Mouse (Mus musculus): ENCODE results near the gene Taf8. TPM values are rescaled to one million over a fixed set of nuclear protein-coding genes. Genes with fewer than 3 reads are reported as not detected.
"Not testable (repeated sequence)": the region's sequence is repeated elsewhere in the genome, so short reads cannot be mapped to it uniquely, and the experiment has no call there.

Gene Taf8
- polyA plus RNA-seq, 1 experiment from 2014 or later: 21.4 TPM

DNA sequence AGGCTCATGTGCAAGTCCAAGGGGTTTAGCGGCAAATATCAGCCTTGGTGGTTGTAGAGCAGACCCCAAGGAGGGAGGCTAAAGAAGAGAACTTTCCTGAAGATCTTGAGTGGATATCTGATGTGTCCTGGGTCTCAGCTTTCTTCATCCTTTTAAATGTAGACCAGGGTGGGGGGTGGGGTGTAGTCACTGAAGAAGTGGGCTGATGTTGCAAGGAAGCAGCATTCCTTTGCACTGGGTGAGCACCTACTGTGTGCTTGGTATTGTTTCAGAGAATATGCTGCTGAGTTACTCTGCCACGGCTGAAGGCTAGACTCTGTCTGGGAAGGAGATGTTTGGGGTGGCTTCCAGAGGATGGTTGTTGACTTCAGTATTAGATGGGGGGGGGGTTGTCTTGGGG, 3.5 kb upstream of the Taf8 start:
- Histone ChIP-seq H3K4me3 (replicated peaks; ENCODE audit: low read depth, low read length) (peak overlapping the region; percentile 39), H3K9me3 (replicated peaks; ENCODE audit: low read length) (no peaks in the 10 kb centered on the region), H3K4me1 (replicated peaks; ENCODE audit: insufficient read depth, low read length) (peaks cover 30% of the 10 kb centered on the region), H3K27me3 (ENCODE audit: insufficient read depth, low read length) (no peaks in the 10 kb centered on the region), H3K4me2 (ENCODE audit: low read length) (peak overlapping the region; percentile 69), H3K9ac (ENCODE audit: low read depth, low read length) (peak overlapping the region; percentile 65), H3K36me3 (ENCODE audit: insufficient read depth, low read length) (no peaks in the 10 kb centered on the region), H3K27ac (peak overlapping the region; percentile 77)
- TF ChIP-seq CTCF (IDR thresholded peaks at IDR 0.05; ENCODE audit: low read depth): no peak
- WGBS: 76% methylated on average over 2 of the region's 2 CpGs
- no peak for DNase-seq (ENCODE audit: low spot score)
- no peak for ATAC-seq (replicated peaks; ENCODE audit: low FRiP score, low read depth)

GRCm38 (mm10) chr17:47504941-47505346, 2.9 kb upstream of the Taf8 start, which contains the start of gene Ccnd3:
Gene Ccnd3, plus strand, starts transcription at chr17:47505051.
- peak; percentile 82 for DNase-seq (ENCODE audit: low spot score)
- no peaks in the 10 kb centered on the region for H3K27me3 ChIP-seq (ENCODE audit: insufficient read depth, low read length)
- TF ChIP-seq CTCF (IDR thresholded peaks at IDR 0.05; ENCODE audit: low read depth): no peak
- 3% methylated on average over 22 of the region's 22 CpGs for WGBS
- H3K4me3 ChIP-seq (replicated peaks; ENCODE audit: low read depth, low read length): peak within 1 kb of the TSS; percentile 39
- no peaks in the 10 kb centered on the region for H3K9me3 ChIP-seq (replicated peaks; ENCODE audit: low read length)
- H3K36me3 ChIP-seq (ENCODE audit: insufficient read depth, low read length): no peaks in the 10 kb centered on the region
- peak within 1 kb of the TSS; percentile 65 for H3K9ac ChIP-seq (ENCODE audit: low read depth, low read length)
- H3K4me1 ChIP-seq (replicated peaks; ENCODE audit: insufficient read depth, low read length): peaks cover 30% of the 10 kb centered on the region
- ATAC-seq (replicated peaks; ENCODE audit: low FRiP score, low read depth): peak; percentile 37
- peak within 1 kb of the TSS; percentile 69 for H3K4me2 ChIP-seq (ENCODE audit: low read length)
- peak within 1 kb of the TSS; percentile 77 for H3K27ac ChIP-seq

DNA sequence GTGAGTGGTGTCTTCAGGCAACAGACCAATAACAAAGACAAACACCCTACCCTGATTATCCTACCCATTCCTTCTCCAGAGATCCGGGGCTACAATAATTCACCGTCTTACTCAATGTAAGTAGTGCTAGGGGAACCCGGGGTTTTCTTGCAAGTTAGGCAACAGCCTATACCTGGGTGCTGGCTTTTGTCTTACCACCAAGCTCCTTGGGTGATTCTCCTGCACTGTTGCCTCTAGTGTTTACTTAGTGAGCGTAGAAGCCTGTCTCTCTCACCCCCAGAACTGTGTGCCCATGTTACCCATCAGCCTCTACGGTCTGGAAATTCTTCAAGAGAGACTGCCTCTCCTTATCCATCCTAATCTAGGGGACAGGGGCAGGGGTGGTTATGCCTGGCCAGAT, 2.1 kb upstream of the Taf8 start:
- Histone ChIP-seq H3K4me3 (replicated peaks; ENCODE audit: low read depth, low read length) (peak overlapping the region; percentile 39; the same call in 1 of the 2 replicates), H3K27ac (peak overlapping the region; percentile 77), H3K4me2 (ENCODE audit: low read length) (peak overlapping the region; percentile 69), H3K9me3 (replicated peaks; ENCODE audit: low read length) (no peaks in the 10 kb centered on the region), H3K27me3 (ENCODE audit: insufficient read depth, low read length) (no peaks in the 10 kb centered on the region), H3K4me1 (replicated peaks; ENCODE audit: insufficient read depth, low read length) (peaks cover 30% of the 10 kb centered on the region), H3K9ac (ENCODE audit: low read depth, low read length) (peak overlapping the region; percentile 65), H3K36me3 (ENCODE audit: insufficient read depth, low read length) (peaks cover 4% of the 10 kb centered on the region)
- ATAC-seq (replicated peaks; ENCODE audit: low FRiP score, low read depth) (no peak), DNase-seq (ENCODE audit: low spot score) (no peak)
- 73% methylated on average over 5 of the region's 5 CpGs for WGBS
- no peak for TF ChIP-seq CTCF (IDR thresholded peaks at IDR 0.05; ENCODE audit: low read depth)

DNA sequence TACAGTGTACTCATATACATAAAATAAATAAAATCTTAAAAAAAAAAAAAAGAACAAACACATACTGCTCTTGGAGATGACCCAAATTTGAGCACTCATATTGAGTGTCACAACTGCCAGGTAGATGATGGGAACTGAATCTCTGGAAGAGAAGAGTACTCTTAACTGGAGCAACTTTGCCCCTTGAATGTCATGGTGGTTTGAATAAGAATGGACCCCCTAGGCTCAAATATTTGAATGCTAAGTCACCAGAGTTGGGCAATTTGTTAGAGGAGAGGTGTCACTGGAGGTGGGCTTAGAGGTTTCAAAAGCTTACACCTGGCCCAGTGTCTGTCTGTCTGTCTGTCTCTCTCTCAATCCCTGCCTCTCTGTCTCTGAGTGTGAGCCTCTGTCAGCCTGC, 1.6 kb upstream of the Taf8 start:
- DNase-seq (ENCODE audit: low spot score) (no peak), ATAC-seq (replicated peaks; ENCODE audit: low FRiP score, low read depth) (no peak)
- Histone ChIP-seq H3K9me3 (replicated peaks; ENCODE audit: low read length) (no peaks in the 10 kb centered on the region), H3K27me3 (ENCODE audit: insufficient read depth, low read length) (no peaks in the 10 kb centered on the region), H3K36me3 (ENCODE audit: insufficient read depth, low read length) (peaks cover 8% of the 10 kb centered on the region), H3K9ac (ENCODE audit: low read depth, low read length) (no peak overlapping the region), H3K4me2 (ENCODE audit: low read length) (no peak overlapping the region), H3K27ac (no peak overlapping the region), H3K4me1 (replicated peaks; ENCODE audit: insufficient read depth, low read length) (peaks cover 30% of the 10 kb centered on the region), H3K4me3 (replicated peaks; ENCODE audit: low read depth, low read length) (no peak overlapping the region)
- TF ChIP-seq CTCF (IDR thresholded peaks at IDR 0.05; ENCODE audit: low read depth): no peak

DNA sequence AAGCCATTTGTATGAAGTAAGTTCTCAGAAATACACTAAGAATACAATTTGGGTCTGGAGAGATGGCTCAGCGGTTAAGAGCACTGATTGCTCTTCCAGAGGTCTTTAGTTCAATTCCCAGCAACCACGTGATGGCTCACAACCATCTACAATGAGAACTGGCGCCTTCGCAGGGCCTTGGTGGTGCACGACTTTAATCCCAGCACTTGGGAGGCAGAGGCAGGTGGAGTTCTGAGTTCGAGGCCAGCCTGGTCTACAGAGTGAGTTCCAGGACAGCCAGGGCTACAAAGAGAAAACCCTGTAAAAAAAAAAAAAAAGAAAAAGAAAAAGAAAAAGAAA, 584 bp upstream of the Taf8 start:
- H3K4me3 ChIP-seq (replicated peaks; ENCODE audit: low read depth, low read length); H3K9me3 ChIP-seq (replicated peaks; ENCODE audit: low read length); H3K27me3 ChIP-seq (ENCODE audit: insufficient read depth, low read length); DNase-seq (ENCODE audit: low spot score); ATAC-seq (replicated peaks; ENCODE audit: low FRiP score, low read depth); H3K9ac ChIP-seq (ENCODE audit: low read depth, low read length): not testable (repeated sequence)
- 78% methylated on average over 6 of the region's 6 CpGs for WGBS
- H3K36me3 ChIP-seq (ENCODE audit: insufficient read depth, low read length): peaks cover 11% of the 10 kb centered on the region
- H3K4me2 ChIP-seq (ENCODE audit: low read length): peak overlapping the region; percentile 84; the same call in 1 of the 2 replicates
- H3K4me1 ChIP-seq (replicated peaks; ENCODE audit: insufficient read depth, low read length): peaks cover 26% of the 10 kb centered on the region
- 0 out of 2 replicates have a peak overlapping the region, but pooled peaks have one; percentile 11 for H3K27ac ChIP-seq

DNA sequence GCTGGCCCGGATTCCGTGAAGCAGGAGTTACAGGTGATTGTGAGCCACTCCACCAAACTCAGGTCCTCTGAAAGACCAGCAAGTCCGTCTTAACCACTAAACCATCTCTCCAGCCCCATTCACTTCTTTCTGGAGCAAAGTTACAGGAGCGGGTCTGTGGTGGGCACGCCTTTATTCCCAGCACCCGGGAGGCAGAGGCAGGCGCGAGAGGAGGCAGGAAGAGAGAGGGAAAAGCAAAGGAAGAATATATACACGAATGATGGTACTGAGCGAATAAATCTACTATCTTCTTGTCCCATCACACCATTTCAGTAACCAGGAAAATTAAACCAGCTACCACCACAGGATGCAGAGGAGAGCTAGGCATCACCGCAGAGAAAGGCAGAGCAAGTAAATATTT, 561 bp downstream of the Taf8 start:
- no peak for TF ChIP-seq CTCF (IDR thresholded peaks at IDR 0.05; ENCODE audit: low read depth)
- ATAC-seq (replicated peaks; ENCODE audit: low FRiP score, low read depth) (no peak), DNase-seq (ENCODE audit: low spot score) (no peak)
- peak overlapping the region; percentile 47 for H3K27ac ChIP-seq
- H3K9me3 ChIP-seq (replicated peaks; ENCODE audit: low read length): no peaks in the 10 kb centered on the region
- 5% methylated on average over 11 of the region's 11 CpGs for WGBS
- peaks cover 17% of the 10 kb centered on the region for H3K36me3 ChIP-seq (ENCODE audit: insufficient read depth, low read length)
- H3K4me2 ChIP-seq (ENCODE audit: low read length): peak overlapping the region; percentile 84
- peak overlapping the region; percentile 73 for H3K9ac ChIP-seq (ENCODE audit: low read depth, low read length)
- no peaks in the 10 kb centered on the region for H3K27me3 ChIP-seq (ENCODE audit: insufficient read depth, low read length)
- peak overlapping the region; percentile 55 for H3K4me3 ChIP-seq (replicated peaks; ENCODE audit: low read depth, low read length)
- H3K4me1 ChIP-seq (replicated peaks; ENCODE audit: insufficient read depth, low read length): peaks cover 22% of the 10 kb centered on the region

DNA sequence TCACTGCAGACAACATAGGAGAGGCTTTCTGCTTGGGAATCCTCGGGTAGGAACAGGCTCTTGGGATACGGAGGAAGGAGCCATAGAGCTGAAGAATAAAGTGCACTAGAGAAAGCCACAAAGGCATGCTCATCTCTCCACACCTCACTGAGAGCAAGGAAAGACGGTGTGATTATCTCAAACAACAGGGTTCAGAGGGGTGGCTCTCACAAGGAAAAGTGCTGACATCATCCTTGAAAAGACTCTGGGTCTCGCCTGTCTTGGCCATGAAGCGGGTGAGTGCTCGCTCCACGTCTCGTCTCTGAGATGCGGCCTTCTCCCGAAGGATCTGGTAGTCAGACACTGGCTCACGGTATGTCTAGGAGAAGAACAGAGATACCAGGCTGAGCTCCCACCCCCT, 8.0 kb downstream of the Taf8 start:
- ATAC-seq (replicated peaks; ENCODE audit: low FRiP score, low read depth): no peak
- Histone ChIP-seq H3K36me3 (ENCODE audit: insufficient read depth, low read length) (peaks cover 77% of the 10 kb centered on the region), H3K4me1 (replicated peaks; ENCODE audit: insufficient read depth, low read length) (no peaks in the 10 kb centered on the region), H3K27me3 (ENCODE audit: insufficient read depth, low read length) (no peaks in the 10 kb centered on the region), H3K27ac (no peak overlapping the region), H3K4me2 (ENCODE audit: low read length) (no peak overlapping the region), H3K4me3 (replicated peaks; ENCODE audit: low read depth, low read length) (no peak overlapping the region), H3K9ac (ENCODE audit: low read depth, low read length) (no peak overlapping the region), H3K9me3 (replicated peaks; ENCODE audit: low read length) (no peaks in the 10 kb centered on the region)
- WGBS: 91% methylated on average over 11 of the region's 11 CpGs
- DNase-seq (ENCODE audit: low spot score): no peak
- no peak for TF ChIP-seq CTCF (IDR thresholded peaks at IDR 0.05; ENCODE audit: low read depth)

All from kidney, postnatal 0 days (tissue).